Mouse (Mus musculus): ENCODE data around the gene Tm2d1. TPM values are rescaled to one million over a fixed set of nuclear protein-coding genes. Genes with fewer than 3 reads are reported as not detected.

Tm2d1 gene
- polyA plus RNA-seq, 1 experiment from 2014 or later = 130 TPM

GRCm38 (mm10) chr4:98395690-98396437, 12.8 kb upstream of the Tm2d1 start, which contains the start of gene Patj:
TSS of gene Patj (plus strand) at chr4:98395785.
- Histone ChIP-seq H3K4me3 (ENCODE audit: low read depth, low read length) (peak within 1 kb of the TSS; percentile 84), H3K4me1 (ENCODE audit: control insufficient read depth, insufficient read depth, low read length) (peaks cover 3% of the 10 kb centered on the region; the same call in 1 of the 2 replicates), H3K27ac (ENCODE audit: low read depth, low read length) (peak within 1 kb of the TSS; percentile 66; the same call in 1 of the 2 replicates), H3K27me3 (replicated peaks; ENCODE audit: control insufficient read depth, insufficient read depth, low read length) (no peaks in the 10 kb centered on the region), H3K9me3 (replicated peaks; ENCODE audit: control insufficient read depth, low read length) (no peaks in the 10 kb centered on the region), H3K4me2 (ENCODE audit: low read length) (peak within 1 kb of the TSS; percentile 86), H3K9ac (ENCODE audit: low read length) (peak within 1 kb of the TSS; percentile 99), H3K36me3 (ENCODE audit: control insufficient read depth, insufficient read depth, low read length) (no peaks in the 10 kb centered on the region)
- ATAC-seq (peak; percentile 89), DNase-seq (ENCODE audit: low spot score) (peak; percentile 70)
- WGBS = 2% methylated on average over 72 of the region's 73 CpGs

GRCm38 (mm10) chr4:98395346-98395689, 12.2 kb upstream of the Tm2d1 start:
- peak overlapping the region; percentile 99 for H3K9ac ChIP-seq (ENCODE audit: low read length)
- H3K36me3 ChIP-seq (ENCODE audit: control insufficient read depth, insufficient read depth, low read length) = no peaks in the 10 kb centered on the region
- H3K4me3 ChIP-seq (ENCODE audit: low read depth, low read length) = peak overlapping the region; percentile 84
- ATAC-seq (no peak), DNase-seq (ENCODE audit: low spot score) (peak; percentile 56)
- H3K4me2 ChIP-seq (ENCODE audit: low read length) = peak overlapping the region; percentile 86
- no peaks in the 10 kb centered on the region for H3K9me3 ChIP-seq (replicated peaks; ENCODE audit: control insufficient read depth, low read length)
- peaks cover 3% of the 10 kb centered on the region; the same call in 1 of the 2 replicates for H3K4me1 ChIP-seq (ENCODE audit: control insufficient read depth, insufficient read depth, low read length)
- 2% methylated on average over 7 of the region's 7 CpGs for WGBS
- H3K27me3 ChIP-seq (replicated peaks; ENCODE audit: control insufficient read depth, insufficient read depth, low read length) = no peaks in the 10 kb centered on the region
- H3K27ac ChIP-seq (ENCODE audit: low read depth, low read length) = peak overlapping the region; percentile 66; the same call in 1 of the 2 replicates

DNA sequence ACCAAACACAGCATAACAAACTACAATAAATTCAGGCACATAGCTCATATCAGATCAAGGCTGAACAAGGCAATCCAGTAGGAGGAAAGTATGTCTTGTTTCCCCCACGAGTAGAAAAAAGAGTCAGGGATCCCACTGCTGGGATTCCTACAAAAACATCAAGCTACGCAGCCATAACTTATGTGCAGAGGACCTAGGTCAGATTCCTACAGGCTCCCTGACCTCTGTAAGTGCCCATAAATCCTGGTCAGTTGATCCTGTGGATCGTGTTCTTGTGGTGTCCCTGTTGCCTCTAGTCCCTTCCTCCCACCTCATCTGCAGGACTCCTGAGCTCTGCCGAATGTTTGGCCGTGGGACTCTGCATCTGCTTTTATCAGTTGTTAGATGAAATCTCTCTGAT, 1.9 kb upstream of the Tm2d1 start:
- Histone ChIP-seq H3K27me3 (replicated peaks; ENCODE audit: control insufficient read depth, insufficient read depth, low read length) (no peaks in the 10 kb centered on the region), H3K27ac (ENCODE audit: low read depth, low read length) (no peak overlapping the region), H3K36me3 (ENCODE audit: control insufficient read depth, insufficient read depth, low read length) (no peaks in the 10 kb centered on the region), H3K4me2 (ENCODE audit: low read length) (no peak overlapping the region), H3K9me3 (replicated peaks; ENCODE audit: control insufficient read depth, low read length) (no peaks in the 10 kb centered on the region), H3K4me1 (ENCODE audit: control insufficient read depth, insufficient read depth, low read length) (peaks cover 6% of the 10 kb centered on the region; the same call in 1 of the 2 replicates), H3K9ac (ENCODE audit: low read length) (no peak overlapping the region), H3K4me3 (ENCODE audit: low read depth, low read length) (no peak overlapping the region)
- no peak for ATAC-seq
- DNase-seq (ENCODE audit: low spot score) = no peak
- WGBS = 79% methylated on average over 5 of the region's 5 CpGs

DNA sequence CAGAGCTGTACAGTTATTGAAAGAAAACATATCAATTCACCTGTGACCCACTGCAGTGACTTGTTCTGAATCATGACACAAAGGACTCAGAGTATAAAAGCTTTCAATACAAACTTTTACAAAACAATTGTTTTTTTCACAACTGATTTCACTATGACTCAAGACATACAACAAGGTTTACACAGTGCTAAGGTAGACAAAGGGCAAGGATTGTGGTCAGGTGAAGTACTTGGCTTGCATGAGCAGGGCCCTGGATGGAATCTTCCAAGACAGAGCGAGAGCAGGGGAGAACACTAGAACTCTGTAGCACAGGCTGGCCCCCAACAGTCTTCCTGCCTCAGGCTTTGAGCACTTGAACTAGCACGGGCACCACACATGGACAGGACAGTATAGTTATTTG, 6.2 kb downstream of the Tm2d1 start:
- WGBS = 93% methylated on average over 2 of the region's 2 CpGs
- no peak overlapping the region for H3K27ac ChIP-seq (ENCODE audit: low read depth, low read length)

GRCm38 (mm10) chr4:98375401-98375800, 7.7 kb downstream of the Tm2d1 start:
- WGBS = 56% methylated on average over 4 of the region's 4 CpGs
- no peak for ATAC-seq
- Histone ChIP-seq H3K27me3 (replicated peaks; ENCODE audit: control insufficient read depth, insufficient read depth, low read length) (no peaks in the 10 kb centered on the region), H3K27ac (ENCODE audit: low read depth, low read length) (no peak overlapping the region), H3K4me2 (ENCODE audit: low read length) (no peak overlapping the region), H3K9ac (ENCODE audit: low read length) (no peak overlapping the region), H3K4me1 (ENCODE audit: control insufficient read depth, insufficient read depth, low read length) (no peaks in the 10 kb centered on the region), H3K36me3 (ENCODE audit: control insufficient read depth, insufficient read depth, low read length) (peaks cover 13% of the 10 kb centered on the region), H3K4me3 (ENCODE audit: low read depth, low read length) (no peak overlapping the region), H3K9me3 (replicated peaks; ENCODE audit: control insufficient read depth, low read length) (no peaks in the 10 kb centered on the region)
- no peak for DNase-seq (ENCODE audit: low spot score)

More for the DNA sequence above, 6.2 kb downstream of the Tm2d1 start:
- no peaks in the 10 kb centered on the region for H3K9me3 ChIP-seq (replicated peaks; ENCODE audit: control insufficient read depth, low read length)
- H3K27me3 ChIP-seq (replicated peaks; ENCODE audit: control insufficient read depth, insufficient read depth, low read length) = no peaks in the 10 kb centered on the region
- H3K36me3 ChIP-seq (ENCODE audit: control insufficient read depth, insufficient read depth, low read length) = 0 out of 2 replicates have a peak, but pooled peaks cover 7% of the 10 kb centered on the region
- H3K4me1 ChIP-seq (ENCODE audit: control insufficient read depth, insufficient read depth, low read length) = peaks cover 3% of the 10 kb centered on the region; the same call in 1 of the 2 replicates
- no peak overlapping the region for H3K4me2 ChIP-seq (ENCODE audit: low read length)
- no peak for ATAC-seq
- H3K4me3 ChIP-seq (ENCODE audit: low read depth, low read length) = no peak overlapping the region
- DNase-seq (ENCODE audit: low spot score) = no peak
- no peak overlapping the region for H3K9ac ChIP-seq (ENCODE audit: low read length)

DNA sequence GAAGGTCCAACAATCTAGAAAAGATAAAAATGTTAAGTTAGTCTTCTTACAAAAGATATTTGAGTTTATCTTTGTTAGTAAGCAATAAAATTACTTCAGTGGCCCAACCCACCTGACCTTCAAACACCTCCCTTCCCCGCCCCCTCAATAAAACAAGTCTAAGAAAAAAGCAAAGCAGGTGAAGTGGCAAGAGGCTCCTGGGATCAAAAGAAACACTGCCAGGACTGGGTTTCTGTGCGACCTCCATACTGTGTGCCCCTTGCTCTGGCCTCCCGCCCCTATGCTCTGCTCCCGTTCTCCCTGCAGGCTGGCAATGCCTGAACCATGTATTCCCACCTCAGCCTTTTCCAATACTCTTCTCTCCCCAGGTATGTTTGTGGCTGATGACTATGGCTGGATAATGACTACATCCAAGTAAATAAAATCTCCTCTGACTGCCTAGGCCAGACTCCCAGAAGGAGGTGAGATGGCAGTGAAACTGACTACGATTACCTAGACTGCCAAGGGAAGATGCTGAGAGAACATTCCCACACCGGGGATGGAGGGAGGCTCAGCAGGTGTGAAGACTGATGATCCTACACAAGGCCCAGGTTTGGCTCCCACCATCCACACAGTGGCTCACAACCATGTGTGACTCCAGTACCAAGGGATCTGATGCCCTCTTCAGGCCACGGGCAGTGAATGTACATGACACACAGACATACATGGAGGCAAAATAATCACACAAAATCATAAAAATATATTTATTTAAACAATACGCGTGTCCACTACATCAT, 24.9 kb downstream of the Tm2d1 start:
- ATAC-seq (no peak), DNase-seq (ENCODE audit: low spot score) (no peak)
- Histone ChIP-seq H3K9ac (ENCODE audit: low read length) (no peak overlapping the region), H3K4me2 (ENCODE audit: low read length) (no peak overlapping the region), H3K27me3 (replicated peaks; ENCODE audit: control insufficient read depth, insufficient read depth, low read length) (no peaks in the 10 kb centered on the region), H3K27ac (ENCODE audit: low read depth, low read length) (no peak overlapping the region), H3K4me1 (ENCODE audit: control insufficient read depth, insufficient read depth, low read length) (no peaks in the 10 kb centered on the region), H3K36me3 (ENCODE audit: control insufficient read depth, insufficient read depth, low read length) (peaks cover 28% of the 10 kb centered on the region), H3K9me3 (replicated peaks; ENCODE audit: control insufficient read depth, low read length) (no peaks in the 10 kb centered on the region), H3K4me3 (ENCODE audit: low read depth, low read length) (no peak overlapping the region)
- WGBS = 97% methylated on average over 9 of the region's 9 CpGs

- H3K9me3 ChIP-seq (replicated peaks; ENCODE audit: control insufficient read depth, low read length) = no peaks in the 10 kb centered on the region
- H3K4me2 ChIP-seq (ENCODE audit: low read length) = no peak overlapping the region
- H3K27ac ChIP-seq (ENCODE audit: low read depth, low read length) = no peak overlapping the region
- no peak for ATAC-seq
- no peaks in the 10 kb centered on the region for H3K36me3 ChIP-seq (ENCODE audit: control insufficient read depth, insufficient read depth, low read length)
- WGBS = 93% methylated on average over 5 of the region's 5 CpGs
- H3K4me1 ChIP-seq (ENCODE audit: control insufficient read depth, insufficient read depth, low read length) = no peaks in the 10 kb centered on the region
- no peak overlapping the region for H3K4me3 ChIP-seq (ENCODE audit: low read depth, low read length)
- no peak overlapping the region for H3K9ac ChIP-seq (ENCODE audit: low read length)
- DNase-seq (ENCODE audit: low spot score) = no peak
- H3K27me3 ChIP-seq (replicated peaks; ENCODE audit: control insufficient read depth, insufficient read depth, low read length) = no peaks in the 10 kb centered on the region
These were observed 34.5 kb downstream of the Tm2d1 start for GRCm38 (mm10) chr4:98348580-98348979.

DNA sequence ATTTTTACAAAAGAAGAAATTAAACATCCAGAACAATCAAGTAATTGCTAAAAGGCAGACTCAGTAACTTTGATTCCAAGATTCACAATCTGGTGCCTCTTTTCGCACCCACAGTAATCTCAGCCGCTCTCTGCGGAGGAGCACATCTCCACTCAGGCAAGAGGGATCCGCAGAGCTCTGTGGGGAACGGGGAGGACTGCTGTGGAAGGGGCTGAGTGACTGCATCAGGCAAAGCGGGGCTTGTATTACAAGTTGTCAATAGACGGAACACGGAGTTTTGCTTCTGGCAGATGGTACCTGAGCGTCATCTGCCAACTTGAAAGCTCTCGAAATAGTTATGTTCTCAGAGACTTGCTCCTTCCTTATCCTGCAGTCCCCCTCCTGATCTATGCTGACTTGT, 37.3 kb downstream of the Tm2d1 start:
- no peaks in the 10 kb centered on the region for H3K4me1 ChIP-seq (ENCODE audit: control insufficient read depth, insufficient read depth, low read length)
- no peaks in the 10 kb centered on the region for H3K27me3 ChIP-seq (replicated peaks; ENCODE audit: control insufficient read depth, insufficient read depth, low read length)
- H3K4me3 ChIP-seq (ENCODE audit: low read depth, low read length) = no peak overlapping the region
- no peak overlapping the region for H3K27ac ChIP-seq (ENCODE audit: low read depth, low read length)
- H3K9ac ChIP-seq (ENCODE audit: low read length) = no peak overlapping the region
- no peaks in the 10 kb centered on the region for H3K36me3 ChIP-seq (ENCODE audit: control insufficient read depth, insufficient read depth, low read length)
- WGBS = 85% methylated on average over 10 of the region's 10 CpGs
- DNase-seq (ENCODE audit: low spot score) = peak; percentile 12
- no peaks in the 10 kb centered on the region for H3K9me3 ChIP-seq (replicated peaks; ENCODE audit: control insufficient read depth, low read length)
- no peak overlapping the region for H3K4me2 ChIP-seq (ENCODE audit: low read length)
- no peak for ATAC-seq

All from forebrain, embryonic 14.5 days (tissue).